Mouse (Mus musculus): ENCODE measurements around the gene Gimap4.

- TF ChIP-seq CTCF (IDR thresholded peaks at IDR 0.05; ENCODE audit: control insufficient read depth, insufficient read depth, low read length): no peak
- TF ChIP-seq POLR2A (IDR thresholded peaks at IDR 0.05; ENCODE audit: borderline replicate concordance, control insufficient read depth, low read depth, low read length): no peak
Measured at GRCm38 (mm10) chr6:48700251-48701075, 16.1 kb downstream of the Gimap4 start.

Measured in bone marrow, adult 2 months (tissue).